Mouse (Mus musculus) gastrocnemius, postnatal 4 days (tissue): ENCODE data around the gene Smc4. TPM values are rescaled to one million over a fixed set of nuclear protein-coding genes. Genes with fewer than 3 reads are reported as not detected.

Source experiments
- DNase-seq, 2 experiments: peaks; one replicate each; pipeline ENCODE4 v3.0.0; 2021 to 2022; ENCODE audit warnings: low spot score in 2 of 2, mixed read lengths in 2 of 2
- long read RNA-seq, 2 experiments: library from polyadenylated mRNA; stranded (forward); transcript quantifications; one replicate each; pipeline ENCODE4 v2.0.0; 2021
- total RNA-seq, 2 experiments: library from RNA; stranded (reverse); gene quantifications; 2 replicates each; pipeline ENCODE4 v1.2.3; 2021

Gene Smc4
- 10 to 100 TPM; 47.6 to 49.5 TPM for total RNA-seq
- long read RNA-seq, experiment 1, full-length matches to known transcripts = 27 of 42 reads
- long read RNA-seq, experiment 1, partial matches to known transcripts = 9 of 42 reads
- long read RNA-seq, experiment 1, other reads (novel, unspliced or antisense) = 6 of 42 reads
- long read RNA-seq, experiment 2, full-length matches to known transcripts = 26 of 43 reads
- long read RNA-seq, experiment 2, partial matches to known transcripts = 9 of 43 reads
- long read RNA-seq, experiment 2, other reads (novel, unspliced or antisense) = 8 of 43 reads

- DNase-seq = peak; percentile 89 to 96
Observed at GRCm38 (mm10) chr3:69004437-69005337, at the start of gene Smc4, which contains the start of gene Ift80. Gene Smc4, plus strand, starts transcription at chr3:69004738. Gene Ift80, minus strand, starts transcription at chr3:69004570.

DNA sequence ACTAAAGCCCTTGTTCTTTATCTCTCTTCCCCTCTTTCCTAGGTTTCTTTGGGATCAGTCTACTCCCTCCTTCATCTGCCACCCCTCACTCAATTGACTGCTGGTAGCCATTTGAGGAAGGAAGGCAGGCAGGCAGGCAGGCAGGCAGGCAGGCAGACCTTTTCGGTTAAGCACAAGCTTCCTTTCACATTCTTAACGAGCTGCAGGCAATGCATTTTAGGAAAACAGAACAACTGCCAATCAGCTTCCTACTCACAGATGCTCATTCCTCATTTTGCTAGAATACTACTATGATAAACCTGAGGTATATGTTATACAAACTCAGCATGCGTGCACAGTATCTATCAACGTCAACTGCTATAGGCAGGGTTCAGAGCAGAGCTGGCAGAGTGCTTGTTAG lies 48.1 kb upstream of the Smc4 start:
- no peak for DNase-seq

GRCm38 (mm10) chr3:68957413-68957812 lies 47.1 kb upstream of the Smc4 start:
- DNase-seq = no peak

DNA sequence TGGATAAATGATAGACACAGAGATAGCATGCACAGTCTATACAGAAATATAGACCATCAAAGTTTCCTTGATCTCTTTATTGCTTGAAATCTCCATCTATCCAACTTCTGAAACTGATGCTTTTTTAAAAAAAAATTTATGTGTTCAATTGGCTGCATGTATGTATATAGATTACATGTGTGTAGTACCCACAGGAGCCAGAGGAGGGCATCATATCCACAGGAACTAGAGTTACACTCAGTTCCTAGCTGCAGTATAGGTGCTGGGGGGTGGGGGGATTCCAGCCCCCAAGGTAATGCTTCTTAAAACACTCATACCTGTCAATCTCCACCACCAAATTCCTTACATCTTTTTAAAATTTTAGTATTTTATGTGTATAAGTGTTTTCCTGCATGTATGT lies 39.9 kb upstream of the Smc4 start:
- no peak for DNase-seq

- no peak for DNase-seq
Observed at GRCm38 (mm10) chr3:68966527-68967285, 37.8 kb upstream of the Smc4 start.

GRCm38 (mm10) chr3:68967404-68967803 lies 37.1 kb upstream of the Smc4 start:
- DNase-seq = no peak

GRCm38 (mm10) chr3:68969091-68969590 lies 35.4 kb upstream of the Smc4 start:
- no peak for DNase-seq

DNA sequence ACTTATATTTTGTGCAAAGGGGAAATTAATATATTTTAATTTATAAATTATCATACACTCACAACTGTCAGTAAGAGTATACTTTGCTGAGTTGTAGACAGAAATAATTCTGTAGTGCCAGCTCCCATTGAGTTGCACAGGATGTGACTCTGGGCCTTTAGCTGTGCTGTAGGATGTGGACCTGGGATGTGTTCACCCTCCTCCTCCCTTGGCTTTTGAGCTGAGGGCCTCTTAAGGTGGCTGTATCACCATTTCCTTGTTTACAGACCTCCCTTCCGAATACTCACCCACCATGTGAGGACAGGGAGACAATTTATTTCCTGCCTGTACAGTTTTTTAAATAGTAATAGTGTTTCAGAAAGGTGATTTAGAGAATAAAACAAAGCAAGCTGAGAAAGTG lies 31.0 kb upstream of the Smc4 start:
- no peak for DNase-seq

- DNase-seq = no peak
Observed at GRCm38 (mm10) chr3:68974639-68975532, 29.7 kb upstream of the Smc4 start.

DNA sequence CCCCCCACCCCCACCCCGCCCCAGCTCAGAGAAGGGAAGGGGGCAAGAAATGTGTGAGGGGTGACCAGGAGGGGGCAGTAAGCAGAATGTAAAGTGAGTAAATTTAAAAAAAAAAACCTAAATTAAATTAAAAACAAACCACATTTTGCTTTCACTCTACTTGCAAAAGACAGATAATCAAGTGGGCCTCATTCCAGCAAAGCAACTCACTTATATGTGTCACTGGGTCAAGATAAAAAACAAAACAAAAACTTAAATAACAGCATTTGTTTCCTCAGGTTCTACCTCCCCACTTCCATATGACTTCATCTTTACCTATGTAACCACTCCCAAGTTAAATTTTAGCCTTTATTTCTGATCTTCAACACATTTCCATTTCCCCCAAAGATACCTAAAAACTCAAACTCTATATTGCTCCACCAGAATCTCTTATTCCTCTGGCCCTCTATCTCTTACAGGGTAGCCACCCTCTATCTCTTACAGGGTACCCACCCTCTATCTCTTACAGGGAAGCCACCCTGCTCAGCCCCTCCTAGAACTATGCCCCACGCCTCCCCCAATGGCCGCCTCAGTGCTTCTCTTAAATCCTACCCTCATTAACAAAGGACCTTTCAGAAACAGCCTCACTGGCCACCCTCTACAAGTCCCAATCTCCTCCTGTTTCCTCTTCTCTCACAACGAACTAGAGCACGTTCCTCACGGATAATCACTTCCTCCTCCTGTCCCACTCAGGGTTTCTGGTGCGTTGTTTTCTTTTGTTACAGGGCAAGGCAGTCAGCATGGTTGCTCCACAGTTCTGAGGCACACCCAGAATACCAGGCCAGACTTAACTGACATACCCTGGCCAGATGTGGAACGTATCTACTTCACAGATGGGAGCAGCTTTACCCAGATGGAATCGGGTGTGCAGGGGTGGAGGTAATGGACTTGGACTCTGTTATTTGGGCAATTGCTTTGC lies 28.7 kb upstream of the Smc4 start:
- DNase-seq = no peak

- DNase-seq = no peak
Observed at GRCm38 (mm10) chr3:68977696-68978095, 26.8 kb upstream of the Smc4 start.

- no peak for DNase-seq
Observed at GRCm38 (mm10) chr3:68979187-68979586, 25.4 kb upstream of the Smc4 start.

GRCm38 (mm10) chr3:68980898-68981297 lies 23.6 kb upstream of the Smc4 start:
- no peak for DNase-seq

DNA sequence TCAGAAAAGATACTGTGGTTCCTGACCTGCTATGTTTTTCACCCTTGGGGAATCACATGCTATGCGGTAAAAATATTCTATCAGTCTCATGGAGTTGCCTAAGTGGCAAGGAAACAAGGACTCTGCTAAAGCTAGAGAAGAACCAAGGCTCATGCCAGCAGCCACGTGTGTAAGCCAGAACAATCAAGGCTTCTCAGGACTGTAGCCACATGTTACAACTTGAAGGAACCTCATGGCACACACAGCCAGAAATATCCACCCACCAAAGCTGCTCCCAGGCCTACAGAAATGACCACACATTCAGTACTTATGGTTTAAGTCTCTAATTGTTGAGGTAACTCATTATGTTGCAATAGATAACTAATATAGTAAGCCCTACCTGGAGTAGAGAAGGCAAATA lies 18.0 kb upstream of the Smc4 start:
- DNase-seq = no peak

DNA sequence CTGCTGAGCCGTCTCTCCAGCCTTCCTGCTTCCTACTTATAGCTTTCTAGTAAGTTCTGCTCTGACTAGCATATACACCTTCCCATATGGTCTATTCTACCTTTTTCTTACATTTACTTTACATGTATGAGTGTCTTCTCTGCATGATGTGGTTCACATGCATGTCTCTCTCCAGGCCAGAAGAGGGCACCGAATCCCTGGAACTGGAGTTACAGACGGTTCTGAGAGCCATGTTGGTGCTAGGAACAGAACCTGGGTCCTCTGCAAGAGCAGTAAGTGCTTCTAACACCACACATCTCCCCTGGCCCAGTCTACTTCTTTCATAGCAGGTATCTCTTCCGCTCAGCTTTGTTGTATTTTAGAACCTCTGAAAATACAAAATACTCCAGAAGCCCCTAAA lies 1.8 kb upstream of the Smc4 start:
- DNase-seq = no peak

- DNase-seq = no peak
Observed at GRCm38 (mm10) chr3:69004055-69004436, 492 bp upstream of the Smc4 start.

DNA sequence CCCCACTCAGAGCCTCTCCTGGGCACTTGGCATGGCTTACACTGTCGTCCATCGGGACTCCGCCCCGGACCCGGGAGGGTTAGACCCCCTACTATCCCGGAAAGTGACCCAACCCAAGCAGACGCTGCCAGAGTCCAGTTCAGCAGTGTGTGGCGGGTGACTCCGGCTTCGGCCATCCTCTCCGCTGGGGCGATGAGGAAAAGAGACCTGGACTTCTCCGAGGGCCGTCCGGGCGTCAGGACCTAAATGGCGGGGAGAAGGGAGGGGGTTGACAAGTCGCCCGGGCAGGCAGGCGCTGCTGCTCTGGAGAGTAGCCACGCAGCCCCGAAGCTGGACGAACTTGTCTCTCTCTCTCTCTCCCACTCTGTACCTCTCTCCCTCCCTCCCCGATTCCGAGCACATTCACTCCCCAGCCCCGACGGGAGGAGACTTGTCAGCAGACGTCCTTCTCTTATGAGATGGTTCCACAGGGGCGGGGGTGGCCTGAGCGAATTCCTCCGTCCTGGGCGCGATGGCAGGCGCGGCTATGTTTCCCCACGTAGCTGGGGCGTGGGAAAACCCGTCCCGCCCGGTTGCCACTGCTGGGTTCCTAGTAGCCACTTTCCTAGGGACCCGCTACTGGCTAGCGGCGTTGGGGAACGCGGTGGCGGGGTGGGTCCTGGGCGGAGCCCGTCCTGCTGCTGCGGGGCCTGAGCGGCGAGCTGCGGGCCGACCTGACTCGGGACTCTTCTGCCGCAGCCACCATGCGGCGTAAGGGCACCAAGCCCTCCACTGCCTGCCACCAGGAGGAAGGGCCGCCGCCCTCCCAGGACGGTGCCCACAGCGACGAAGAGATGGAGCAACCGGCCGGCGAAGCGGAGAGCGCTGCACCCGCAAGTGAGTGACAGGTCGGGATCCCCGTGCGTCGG lies 1.1 kb downstream of the Smc4 start:
- peak; percentile 46 to 69 for DNase-seq

DNA sequence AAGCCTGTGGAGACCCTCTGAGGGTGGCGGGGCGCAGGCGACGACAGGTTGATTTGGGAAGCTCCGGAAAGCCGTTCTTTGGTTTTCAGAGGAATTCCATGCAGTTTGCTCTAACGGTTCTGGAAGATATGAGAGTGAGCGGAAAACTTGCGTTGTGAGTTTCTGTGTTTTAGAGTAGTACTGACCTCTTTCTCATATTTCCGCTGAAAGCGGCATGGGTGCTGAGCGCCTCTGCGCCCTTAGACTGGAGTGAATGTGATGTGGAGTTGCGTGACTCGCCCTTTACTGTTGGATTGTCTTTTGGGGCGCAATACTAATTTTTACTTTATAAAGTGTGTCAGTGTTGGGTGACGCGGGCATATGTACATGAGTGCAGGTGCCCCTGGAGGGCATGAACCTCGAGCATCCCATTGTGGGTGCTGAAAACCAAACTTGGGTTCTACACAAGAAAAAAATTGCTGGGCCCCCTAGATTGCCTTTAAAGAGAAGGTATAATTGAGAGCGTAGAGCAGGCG lies 1.8 kb downstream of the Smc4 start:
- no peak for DNase-seq
